Mouse (Mus musculus): ENCODE measurements around the gene Prkn. TPM values are rescaled to one million over a fixed set of nuclear protein-coding genes. Genes with fewer than 3 reads are reported as not detected.

The Prkn gene
- polyA plus RNA-seq, 1 experiment from 2014 or later: 1.5 TPM

Other genes with a start within 250 kb of the Prkn start
- 0.93 and 1.5 TPM in 2 replicates for gene Pacrg, start 73 bp upstream of the Prkn start, polyA plus RNA-seq (2015; fragmentation: Nextera tagmentation; extraction: Ambion mirVana)